Mouse (Mus musculus) common myeloid progenitor, adult 5-6 weeks (primary cell): ENCODE data around the gene Ccdc83. TPM values are rescaled to one million over a fixed set of nuclear protein-coding genes. Genes with fewer than 3 reads are reported as not detected.

Experiments used
- ATAC-seq: replicated peaks from 2 replicates; pipeline ENCODE4 v1.8.0; 2016; ENCODE audit warnings: low read depth, mild to moderate bottlenecking, moderate TSS enrichment, inconsistent platforms; ENCODE audit not compliant: poor library complexity, severe bottlenecking
- total RNA-seq: library from RNA; stranded (forward); fragments of 200-1000, 187-1606 nt; gene quantifications from 2 replicates; pipeline ENCODE4 v1.2.3, GENCODE M21; 2017

Gene Ccdc83
- not detected in 2 replicates for total RNA-seq

DNA sequence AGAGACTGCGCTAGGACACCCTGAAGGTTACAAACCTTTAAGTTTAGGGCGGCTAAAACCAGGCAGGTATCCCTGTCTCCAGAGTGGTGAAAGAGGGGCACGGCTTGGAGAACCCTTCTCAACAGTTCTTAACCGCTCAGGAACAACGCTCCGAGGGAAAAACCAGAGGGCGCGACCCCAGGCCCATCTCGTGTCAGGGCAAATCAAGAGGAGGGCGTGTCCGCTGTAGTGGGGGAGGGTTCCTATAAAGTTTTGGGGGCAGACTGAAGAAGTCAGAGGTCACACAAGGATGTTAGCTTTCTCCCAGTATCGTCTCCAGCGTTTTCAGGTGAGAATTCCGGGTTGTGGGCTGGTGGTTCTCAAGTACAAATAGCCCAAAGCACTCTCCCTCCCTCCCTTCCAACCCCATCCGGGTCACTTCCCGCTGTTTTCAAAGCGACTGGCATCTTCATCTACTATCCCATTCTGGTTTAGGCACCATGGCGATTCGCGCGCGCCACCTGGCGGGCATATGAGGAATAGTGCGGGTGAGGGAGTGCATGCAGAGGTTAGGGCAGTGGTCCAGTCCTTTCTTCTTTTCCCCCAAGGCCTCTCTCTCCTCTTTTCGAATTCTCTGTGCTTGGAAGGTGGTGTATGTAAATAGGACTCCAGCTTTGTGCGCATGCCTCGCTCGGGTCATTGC is at the start of gene Ccdc83:
Gene Ccdc83 (minus strand): TSS at position 489 of the 682 bp plus-strand sequence.
- ATAC-seq: peak; percentile 98

DNA sequence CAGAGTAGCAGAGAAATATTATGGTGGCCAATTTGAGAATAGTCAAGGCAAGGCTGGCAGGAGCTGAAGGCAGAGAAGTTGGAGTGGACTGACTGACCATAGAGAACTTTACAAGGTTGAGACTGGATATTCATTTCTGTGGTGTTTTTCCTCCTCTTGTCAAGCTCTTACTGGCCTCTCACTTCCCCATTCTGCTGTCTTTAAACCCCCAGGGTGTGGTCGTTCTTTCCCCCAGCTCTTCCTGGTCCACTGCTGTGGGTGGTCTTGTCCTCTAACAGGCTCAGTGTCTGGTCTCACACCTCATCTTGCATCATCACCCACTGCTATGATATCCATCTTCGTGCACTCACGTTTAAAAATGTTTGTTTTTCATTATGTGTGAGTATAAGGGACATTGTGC is 47.8 kb upstream of the Ccdc83 start:
- ATAC-seq: peak; percentile 84

DNA sequence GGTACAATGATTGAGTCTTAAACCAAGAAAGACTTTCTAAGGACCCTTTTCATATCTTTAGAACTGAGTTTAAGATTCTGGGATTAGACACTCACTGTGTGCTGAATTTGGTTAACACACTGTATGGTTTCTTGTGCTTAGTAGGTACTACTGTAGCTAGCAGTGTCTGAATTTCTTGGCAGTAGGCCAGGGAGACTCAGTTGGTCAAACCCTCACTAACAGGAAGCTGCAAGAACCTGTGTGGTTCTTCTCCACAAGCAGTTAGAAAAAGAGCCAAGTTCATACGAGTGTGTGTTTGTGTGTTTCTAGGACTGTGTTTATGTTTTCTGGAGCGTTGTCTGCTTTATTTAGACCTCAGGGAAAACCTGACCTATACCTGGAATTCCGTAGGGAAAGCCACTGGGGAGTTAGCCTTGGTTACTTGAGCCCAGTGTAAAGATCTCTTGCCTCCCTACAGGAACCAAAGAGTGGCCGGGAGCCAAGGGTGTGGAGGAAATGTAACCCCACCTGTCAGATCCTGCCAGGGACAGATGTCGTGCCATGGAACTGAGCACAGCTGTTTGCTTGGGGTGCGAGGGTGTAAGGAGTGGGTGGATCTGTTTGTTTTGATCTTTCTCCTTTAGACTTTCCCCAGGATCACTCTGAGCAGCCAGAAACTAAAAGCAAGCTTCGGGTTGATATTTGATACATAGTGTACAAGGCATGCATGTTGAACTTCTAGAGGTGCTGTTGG is 46.7 kb upstream of the Ccdc83 start:
- no peak; the same call in 1 of the 2 replicates for ATAC-seq

DNA sequence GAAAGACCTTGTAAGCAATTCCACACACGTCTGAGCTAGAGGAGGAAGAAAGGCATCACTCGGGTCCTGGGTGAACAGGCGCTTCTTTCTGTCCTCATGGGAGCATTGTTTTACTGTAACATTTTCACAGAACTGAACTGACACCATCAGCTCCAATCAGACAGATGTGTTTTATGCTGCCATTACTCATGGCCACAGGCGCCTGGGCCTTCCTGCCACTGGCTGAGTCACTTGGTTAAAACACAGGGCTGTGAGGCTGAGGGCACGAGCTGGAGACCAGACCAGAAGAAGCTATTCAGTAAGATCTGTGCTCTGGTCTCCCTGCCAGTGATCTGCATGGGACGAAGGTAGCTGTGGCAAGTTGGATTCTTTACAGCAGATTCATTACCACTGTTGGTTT is 42.4 kb upstream of the Ccdc83 start:
- ATAC-seq: no peak

DNA sequence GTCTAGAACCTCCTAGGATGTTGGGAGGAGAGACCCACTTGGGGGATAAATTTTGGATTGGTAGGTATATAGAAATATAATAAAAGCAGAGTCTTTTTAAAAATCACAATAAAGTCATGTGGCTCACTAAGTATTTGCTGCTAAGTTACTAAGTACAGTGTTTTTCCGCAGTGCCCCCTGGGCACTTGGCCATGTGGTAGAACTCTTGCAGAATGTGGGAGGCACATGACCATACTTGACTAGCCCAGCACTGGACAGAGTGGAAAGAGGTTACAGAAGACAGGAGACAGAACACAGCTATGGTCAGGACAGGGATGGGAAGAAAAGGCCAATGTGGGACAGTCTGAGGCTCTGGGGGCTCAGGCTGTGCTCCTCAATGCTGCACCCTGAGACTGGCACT is 41.4 kb upstream of the Ccdc83 start:
- no peak for ATAC-seq

DNA sequence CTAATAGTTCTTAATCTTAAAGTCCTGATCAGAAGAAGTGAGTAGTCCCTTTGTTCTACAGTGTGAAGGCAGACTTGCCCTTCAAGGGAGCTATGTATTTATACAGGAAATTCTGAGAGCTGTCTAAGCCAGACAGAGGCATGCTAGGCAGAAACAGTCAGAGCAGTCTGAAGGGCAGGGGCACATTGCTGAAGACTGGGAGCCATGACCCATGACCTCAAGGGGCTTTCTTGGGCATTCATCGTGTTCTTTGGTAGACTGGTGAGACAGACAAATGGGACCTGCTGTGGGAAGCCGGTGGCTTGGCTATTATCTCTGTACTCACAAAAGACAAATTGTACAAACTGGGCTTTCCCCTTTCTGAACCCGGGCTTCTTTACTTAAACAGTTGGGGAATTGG is 40.5 kb upstream of the Ccdc83 start:
- ATAC-seq: no peak

DNA sequence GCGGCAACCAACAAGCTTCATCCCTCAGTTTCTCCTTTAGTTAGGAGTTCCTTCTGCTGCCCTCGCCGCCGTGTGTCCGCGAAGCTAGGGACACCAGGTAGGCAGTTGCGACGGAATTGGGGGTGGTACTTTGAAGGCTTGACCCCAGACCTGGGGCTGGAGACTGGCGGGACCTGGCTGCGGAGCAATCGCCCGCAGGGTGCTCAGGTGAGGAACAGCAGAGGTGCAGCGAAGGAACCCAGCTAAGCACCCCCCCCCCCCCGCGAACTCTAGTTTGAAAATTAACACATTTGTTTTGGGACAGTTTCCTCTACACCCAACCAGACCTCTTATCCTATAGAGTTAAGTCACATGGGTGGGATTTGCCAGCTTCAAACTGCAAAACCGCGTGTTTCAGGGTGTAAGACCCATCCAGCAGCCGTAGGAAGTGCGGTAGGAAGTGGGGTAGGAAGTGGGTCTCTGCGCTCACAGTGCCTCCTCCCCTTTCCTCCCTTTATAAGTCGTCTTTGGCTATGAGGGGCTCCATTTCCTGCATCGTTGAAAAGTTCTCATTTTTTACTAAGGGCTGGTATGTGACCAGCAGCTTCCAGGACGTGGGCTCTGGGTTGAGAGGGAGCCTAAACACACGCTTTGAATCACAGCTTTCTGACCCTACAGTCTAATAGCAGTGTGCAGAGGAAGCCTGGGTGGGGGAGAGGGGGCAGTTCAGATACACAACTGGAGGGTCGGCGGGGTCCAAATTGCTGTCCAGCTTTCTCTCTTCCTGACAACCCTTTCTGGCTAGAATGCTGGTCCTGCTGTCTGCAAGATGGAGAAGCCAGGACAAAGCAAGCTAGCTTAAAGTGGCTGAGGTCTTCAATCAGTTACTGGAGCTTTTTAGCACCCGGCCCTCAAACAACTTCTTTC is 37.3 kb upstream of the Ccdc83 start:
- ATAC-seq: peak; percentile 79

DNA sequence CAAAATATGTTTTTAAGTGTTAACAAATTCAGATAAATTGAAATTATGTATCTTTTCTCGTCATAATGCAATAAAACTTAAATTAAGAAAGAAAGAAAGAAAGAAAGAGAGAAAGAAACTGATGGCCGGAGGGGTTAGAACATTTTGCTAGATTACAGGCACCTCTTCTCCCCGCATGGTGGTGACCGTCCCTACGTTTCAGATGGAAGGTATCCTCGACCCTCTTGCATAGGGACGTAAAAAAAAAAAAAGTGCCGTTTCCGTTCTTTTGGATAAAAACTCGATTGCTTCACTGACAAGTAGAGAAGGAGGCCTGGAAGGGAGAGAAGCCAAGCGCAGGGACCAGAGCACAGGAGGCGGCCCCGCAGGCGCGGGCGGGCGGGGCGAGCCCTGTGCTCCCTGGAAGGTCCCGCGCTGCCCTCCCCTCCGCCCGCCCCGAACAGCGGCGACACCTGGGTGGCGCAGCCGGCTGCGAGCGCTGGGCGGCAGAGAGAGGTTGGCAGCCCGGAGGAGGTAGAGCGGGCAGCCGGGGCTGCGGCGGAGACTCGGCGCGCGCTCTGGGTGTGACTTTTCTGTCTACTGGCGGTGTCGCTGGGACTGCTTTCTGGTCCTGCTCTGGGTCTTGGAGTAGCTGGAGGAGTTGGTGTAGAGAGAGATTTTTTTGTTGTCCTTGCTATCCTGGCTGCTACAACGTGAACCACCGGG is 36.5 kb upstream of the Ccdc83 start, which contains the start of gene Sytl2:
Gene Sytl2 (plus strand): TSS at position 311 of the 705 bp plus-strand sequence.
- peak; percentile 71 for ATAC-seq

DNA sequence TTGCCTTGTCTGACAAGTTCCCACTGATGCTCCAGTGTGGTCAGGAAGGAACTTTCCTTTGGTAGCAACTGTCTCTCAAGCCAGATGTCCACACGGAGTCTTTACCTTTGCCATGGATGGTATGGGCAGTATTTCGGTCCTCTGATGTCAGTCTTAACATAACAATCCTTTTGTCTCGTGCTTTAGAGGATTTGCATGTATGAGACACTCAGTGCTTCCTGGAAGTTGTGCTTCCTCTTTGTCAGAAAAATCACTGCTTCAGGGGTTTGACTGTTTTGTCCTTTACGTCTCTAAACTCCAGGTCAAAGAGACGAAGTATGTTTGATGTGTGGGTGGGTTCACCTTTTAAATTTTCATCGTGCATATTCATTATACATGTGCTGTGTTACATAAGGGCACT is 26.3 kb upstream of the Ccdc83 start:
- no peak for ATAC-seq

DNA sequence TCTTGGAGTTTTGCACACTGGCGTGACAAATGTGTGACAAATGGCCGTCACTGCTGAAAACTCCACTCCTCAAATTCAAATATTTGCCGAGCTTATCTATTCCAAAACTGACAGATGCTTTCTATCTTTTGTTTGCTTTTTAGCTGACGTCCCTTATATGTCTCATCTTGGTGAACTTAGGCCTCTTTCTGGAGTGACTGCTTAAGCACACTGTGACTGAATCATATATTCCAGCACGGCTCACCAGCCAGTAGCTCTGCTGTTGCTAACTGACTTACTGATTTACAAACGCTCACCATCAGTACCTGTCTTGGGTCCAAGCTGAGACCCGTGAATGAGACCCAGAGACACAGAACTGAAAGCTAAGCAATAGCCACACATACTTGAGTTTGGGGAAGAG is 19.2 kb upstream of the Ccdc83 start:
- no peak for ATAC-seq

DNA sequence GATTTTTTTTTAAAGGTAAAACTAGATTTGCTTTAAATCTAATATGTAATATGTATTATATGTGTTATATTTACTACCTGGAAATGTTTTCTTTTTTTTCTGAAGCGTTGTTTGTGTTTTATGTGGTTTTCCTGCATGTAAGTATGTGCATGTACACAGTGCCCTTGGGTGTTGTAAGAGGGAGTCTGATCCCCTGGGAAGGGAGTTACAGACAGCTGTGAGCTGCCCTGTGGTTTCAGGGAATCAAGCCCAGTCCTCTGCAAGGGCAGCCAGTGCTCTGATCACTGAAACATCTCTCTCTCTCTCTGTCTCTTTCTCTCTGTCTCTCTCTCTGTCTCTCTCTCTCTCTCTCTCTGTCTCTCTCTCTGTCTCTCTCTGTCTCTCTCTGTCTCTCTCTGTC is 17.2 kb upstream of the Ccdc83 start:
- no peak for ATAC-seq

DNA sequence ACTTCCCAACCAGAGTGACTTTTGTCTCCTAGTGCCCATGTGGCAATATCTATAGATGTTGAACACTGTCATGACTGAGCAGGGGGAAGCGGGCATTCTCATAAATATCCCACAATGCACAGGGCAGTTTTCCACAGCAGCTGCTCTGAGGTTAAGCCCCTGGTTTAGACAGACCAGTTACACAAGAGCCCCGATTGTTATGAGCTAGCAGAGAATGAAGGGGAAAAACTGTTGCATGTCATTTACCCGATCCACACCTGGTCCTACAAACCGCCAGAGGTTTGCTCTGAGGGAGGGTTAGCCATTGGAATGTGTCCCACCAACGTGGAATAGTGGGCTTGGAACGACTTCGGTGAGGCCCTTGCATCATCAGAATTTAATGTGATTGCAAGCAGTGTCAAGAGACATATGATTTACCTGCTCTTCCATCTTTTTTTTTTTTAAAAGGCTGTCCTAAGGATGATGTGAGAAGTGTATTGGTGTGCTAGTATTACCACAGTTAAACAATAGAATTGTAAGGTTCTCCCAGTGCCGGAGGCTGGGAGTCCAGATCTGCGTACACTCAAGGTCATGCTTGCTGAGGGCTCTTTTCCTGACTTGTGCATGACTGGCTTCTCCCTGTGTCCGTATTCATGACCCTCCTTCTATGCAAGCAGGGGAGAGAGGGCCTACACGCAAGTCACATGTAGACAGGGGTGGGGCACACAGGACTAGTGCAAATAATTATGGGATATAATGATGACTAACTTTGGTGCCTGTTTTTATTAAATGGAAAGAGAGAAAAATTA is 16.4 kb upstream of the Ccdc83 start:
- ATAC-seq: peak; percentile 77

DNA sequence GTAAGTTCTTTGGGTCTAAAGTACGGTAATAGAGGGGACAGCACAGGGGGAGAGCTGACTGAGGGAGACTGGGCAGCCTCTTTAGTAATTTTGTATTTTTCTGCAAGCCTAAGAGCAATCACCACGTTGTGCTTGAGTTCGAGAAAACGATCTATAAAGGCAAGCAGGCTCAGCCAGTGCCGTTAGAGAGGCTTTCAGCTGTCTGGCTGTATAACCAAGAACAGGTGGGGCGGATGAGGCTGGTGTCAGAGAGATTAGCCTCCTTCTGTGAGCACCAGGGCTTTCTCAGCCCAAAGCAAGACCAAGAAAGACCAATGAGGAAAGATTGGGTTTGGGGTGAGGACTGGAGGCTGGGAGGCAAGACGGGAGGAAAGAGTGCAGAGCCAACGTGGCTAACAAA is 15.3 kb upstream of the Ccdc83 start:
- no peak for ATAC-seq

DNA sequence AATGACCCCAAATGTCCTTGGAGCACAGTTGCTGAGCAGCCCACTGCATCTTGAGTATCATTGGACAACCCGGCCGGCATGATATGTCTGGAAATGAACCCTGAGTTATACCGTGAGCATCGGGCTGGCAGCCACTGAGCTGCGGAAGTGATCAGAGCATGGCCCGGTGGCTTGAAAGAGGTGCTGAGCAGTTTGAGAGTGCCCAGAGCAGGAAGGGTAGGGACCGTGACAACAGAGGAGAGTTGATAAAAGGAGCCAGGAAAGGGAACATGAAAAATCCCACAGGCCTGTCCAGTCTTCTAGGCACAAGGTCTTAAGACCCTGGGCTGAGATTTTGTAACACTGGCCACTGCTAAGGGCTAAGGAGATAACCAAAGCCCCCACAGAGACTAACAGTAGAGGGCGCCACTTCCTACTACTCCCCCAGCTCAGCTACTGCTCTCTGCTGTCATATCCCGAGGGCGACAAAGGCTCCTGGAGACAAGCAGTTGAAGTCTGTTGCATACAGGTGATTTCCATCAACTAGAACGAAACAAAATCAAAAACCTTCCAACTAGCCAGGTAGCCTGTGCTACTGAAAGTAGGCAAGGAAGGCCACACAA is 14.8 kb upstream of the Ccdc83 start:
- ATAC-seq: peak; percentile 78

DNA sequence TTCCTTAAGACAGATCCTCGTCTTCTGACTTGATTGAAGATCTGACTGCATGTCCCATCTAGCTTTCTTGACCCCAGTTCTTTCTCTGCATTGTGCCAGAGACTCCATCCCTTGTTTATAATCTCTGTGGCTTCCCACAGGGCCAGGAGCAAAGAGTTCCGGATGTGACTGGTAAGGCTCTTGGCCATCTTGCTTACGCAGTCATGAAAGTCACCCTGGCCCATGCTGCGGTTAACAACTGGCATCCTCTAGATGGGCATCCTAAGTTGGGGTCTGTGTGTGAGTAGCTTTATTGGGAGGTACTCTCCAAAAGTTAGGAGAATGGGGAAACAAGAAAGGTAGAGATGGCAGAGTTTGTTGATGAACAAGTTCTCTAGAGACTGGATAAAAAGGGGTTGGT is 13.6 kb upstream of the Ccdc83 start:
- no peak for ATAC-seq

DNA sequence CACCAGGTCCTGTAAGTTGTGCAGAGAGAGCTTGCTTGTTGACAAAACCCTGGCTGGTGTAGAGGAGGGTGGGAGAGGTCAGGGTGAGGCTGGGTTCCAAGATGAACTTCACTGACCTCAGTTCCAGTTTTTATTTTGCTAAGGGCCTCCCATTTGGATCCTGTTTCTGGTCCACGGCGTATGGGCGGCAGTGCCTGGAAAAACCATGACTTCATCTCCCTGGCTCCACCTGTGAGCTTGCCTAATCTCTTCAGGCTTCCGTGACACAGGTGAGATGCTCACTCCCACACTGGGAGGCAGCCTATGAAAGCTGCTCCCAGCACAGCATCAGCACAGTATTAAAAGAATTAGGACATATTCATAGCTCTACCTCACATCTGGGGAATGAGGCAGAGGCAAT is 12.2 kb upstream of the Ccdc83 start:
- ATAC-seq: no peak

DNA sequence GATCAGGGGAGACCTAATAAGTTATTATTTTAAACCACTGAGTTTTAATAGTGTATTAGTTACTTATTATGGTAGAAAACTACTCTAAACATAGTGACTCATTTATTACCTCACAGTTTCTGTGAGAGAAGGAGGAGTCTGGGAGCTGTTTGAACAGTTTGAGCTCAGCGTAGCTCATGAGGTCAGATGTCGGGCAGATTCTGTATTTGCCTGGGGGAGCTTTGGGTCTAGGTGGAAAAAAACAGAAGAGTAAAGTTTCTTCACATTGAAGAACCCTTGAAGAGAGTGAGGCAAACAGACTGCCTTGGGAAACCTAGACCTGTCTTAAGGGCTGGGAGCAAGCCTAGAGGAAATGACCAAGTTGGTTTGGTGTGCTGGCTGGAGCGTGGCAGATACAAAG is 11.7 kb upstream of the Ccdc83 start:
- ATAC-seq: no peak

DNA sequence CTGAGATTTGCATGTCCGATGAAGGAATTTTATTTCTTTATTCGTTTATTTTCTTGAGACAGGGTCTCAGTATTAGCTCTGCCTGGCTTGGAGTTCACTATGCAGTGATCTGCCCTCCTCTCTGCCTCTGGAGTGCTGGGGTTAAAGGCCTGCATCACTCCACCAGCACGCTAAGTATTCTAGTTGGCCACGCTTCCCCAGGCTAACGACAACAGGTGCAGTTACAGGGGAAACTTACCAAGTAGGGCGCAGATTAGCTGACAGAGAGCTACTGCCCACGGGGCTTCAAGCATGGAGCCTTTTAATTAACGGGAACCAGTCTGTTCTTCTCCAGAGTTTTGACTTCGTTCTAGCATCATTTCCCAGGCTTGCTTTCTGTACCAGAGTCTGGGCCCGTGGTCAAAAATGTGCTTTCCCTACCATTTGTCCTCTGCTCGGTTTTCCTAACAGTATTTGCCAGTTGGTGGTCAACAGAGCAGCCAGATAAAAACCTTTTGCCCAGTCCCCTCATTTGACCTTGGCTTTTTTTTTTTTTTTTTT is 9.1 kb upstream of the Ccdc83 start:
- no peak for ATAC-seq

DNA sequence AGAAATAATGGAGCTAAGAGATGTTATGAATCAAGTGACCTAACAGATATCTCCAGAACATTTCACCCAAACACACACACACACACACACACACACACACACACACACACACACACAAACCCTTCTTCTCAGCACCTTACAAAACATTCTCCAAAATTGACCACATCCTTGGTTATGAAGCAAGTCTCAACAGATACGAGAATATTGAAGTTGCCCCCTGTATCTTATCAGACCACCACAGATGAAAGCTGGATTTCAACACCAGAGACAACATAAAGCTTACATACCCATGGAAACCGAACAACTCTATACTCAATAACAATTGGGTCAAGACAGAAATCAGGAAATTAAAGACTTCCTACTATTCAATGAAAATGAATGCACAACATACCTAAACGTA is 4.6 kb upstream of the Ccdc83 start:
- ATAC-seq: peak; percentile 24; the same call in 1 of the 2 replicates
